Mouse (Mus musculus): ENCODE results near the gene Elane. TPM values are rescaled to one million over a fixed set of nuclear protein-coding genes. Genes with fewer than 3 reads are reported as not detected.

The Elane gene
- polyA plus RNA-seq, 1 experiment from 2014 or later, result not detected

- Histone ChIP-seq H3K9ac (ENCODE audit: low read depth, low read length) (no peak overlapping the region), H3K4me2 (ENCODE audit: low read length) (no peak overlapping the region), H3K27ac (no peak overlapping the region), H3K27me3 (ENCODE audit: insufficient read depth, low read length) (no peaks in the 10 kb centered on the region), H3K4me3 (replicated peaks; ENCODE audit: low read depth, low read length) (no peak overlapping the region), H3K36me3 (ENCODE audit: insufficient read depth, low read length) (peaks cover 47% of the 10 kb centered on the region), H3K4me1 (replicated peaks; ENCODE audit: insufficient read depth, low read length) (no peaks in the 10 kb centered on the region), H3K9me3 (replicated peaks; ENCODE audit: low read length) (no peaks in the 10 kb centered on the region)
- DNase-seq (ENCODE audit: low spot score) (no peak), ATAC-seq (replicated peaks; ENCODE audit: low FRiP score, low read depth) (no peak)
- TF ChIP-seq CTCF (IDR thresholded peaks at IDR 0.05; ENCODE audit: low read depth), result no peak
- 89% methylated on average over 10 of the region's 10 CpGs for WGBS
Measured at GRCm38 (mm10) chr10:79907415-79907814, 21.4 kb downstream of the Elane start.

- TF ChIP-seq CTCF (IDR thresholded peaks at IDR 0.05; ENCODE audit: low read depth), result no peak
- WGBS, result 1% methylated on average over 52 of the region's 52 CpGs
- H3K4me2 ChIP-seq (ENCODE audit: low read length), result peak within 1 kb of the TSS; percentile 44
- peak within 1 kb of the TSS; percentile 95 for H3K27ac ChIP-seq
- no peaks in the 10 kb centered on the region for H3K4me1 ChIP-seq (replicated peaks; ENCODE audit: insufficient read depth, low read length)
- peaks cover 40% of the 10 kb centered on the region for H3K36me3 ChIP-seq (ENCODE audit: insufficient read depth, low read length)
- H3K27me3 ChIP-seq (ENCODE audit: insufficient read depth, low read length), result no peaks in the 10 kb centered on the region
- H3K9ac ChIP-seq (ENCODE audit: low read depth, low read length), result peak within 1 kb of the TSS; percentile 83
- no peaks in the 10 kb centered on the region for H3K9me3 ChIP-seq (replicated peaks; ENCODE audit: low read length)
- DNase-seq (ENCODE audit: low spot score), result peak; percentile 100
- peak; percentile 96 for ATAC-seq (replicated peaks; ENCODE audit: low FRiP score, low read depth)
- peak within 1 kb of the TSS; percentile 58 for H3K4me3 ChIP-seq (replicated peaks; ENCODE audit: low read depth, low read length)
Measured at GRCm38 (mm10) chr10:79908167-79909091, 22.4 kb downstream of the Elane start, which contains the start of gene Med16. Gene Med16, minus strand, starts transcription at chr10:79908923.

DNA sequence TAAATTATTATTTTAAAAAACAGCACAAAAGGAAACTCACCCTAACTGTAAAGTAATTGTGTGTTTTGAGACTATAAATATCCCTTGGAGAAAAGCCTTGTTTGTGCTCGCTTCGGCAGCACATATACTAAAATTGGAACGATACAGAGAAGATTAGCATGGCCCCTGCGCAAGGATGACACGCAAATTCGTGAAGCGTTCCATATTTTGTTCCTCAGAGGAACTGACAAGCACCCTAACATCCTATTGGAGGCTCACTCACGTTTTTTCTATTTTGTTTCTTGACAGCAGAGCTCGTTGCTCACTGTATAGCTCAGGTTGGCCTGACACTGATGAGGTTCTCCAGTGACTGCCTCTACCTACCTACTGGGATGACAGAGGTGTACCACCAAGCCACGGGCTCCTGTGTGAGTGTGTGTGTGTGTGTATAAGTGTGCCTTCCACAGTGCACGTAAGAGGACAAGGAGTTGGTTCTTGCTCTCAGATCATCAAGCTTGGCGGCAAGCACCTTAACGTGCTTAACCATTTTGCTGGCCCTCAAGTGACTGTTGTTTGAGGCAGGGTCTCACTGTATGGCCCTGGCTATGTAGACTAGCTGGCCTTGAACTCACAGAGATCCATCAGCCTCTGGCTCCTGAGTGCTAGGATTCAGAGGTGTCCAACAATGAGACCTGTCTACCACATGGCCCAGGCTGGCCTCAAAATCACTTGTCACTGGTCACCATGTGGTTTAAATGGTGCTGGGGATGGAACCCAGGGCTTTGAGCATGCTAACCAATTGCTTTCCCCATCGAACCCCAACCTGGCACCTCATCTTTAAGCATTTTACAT, 23.3 kb downstream of the Elane start:
- H3K9ac ChIP-seq (ENCODE audit: low read depth, low read length), result 0 out of 2 replicates have a peak overlapping the region, but pooled peaks have one; percentile 83
- no peaks in the 10 kb centered on the region for H3K9me3 ChIP-seq (replicated peaks; ENCODE audit: low read length)
- H3K4me1 ChIP-seq (replicated peaks; ENCODE audit: insufficient read depth, low read length), result no peaks in the 10 kb centered on the region
- peak overlapping the region; percentile 44 for H3K4me2 ChIP-seq (ENCODE audit: low read length)
- H3K27ac ChIP-seq, result peak overlapping the region; percentile 95
- DNase-seq (ENCODE audit: low spot score) (no peak), ATAC-seq (replicated peaks; ENCODE audit: low FRiP score, low read depth) (no peak)
- TF ChIP-seq CTCF (IDR thresholded peaks at IDR 0.05; ENCODE audit: low read depth), result no peak
- peak overlapping the region; percentile 58; the same call in 1 of the 2 replicates for H3K4me3 ChIP-seq (replicated peaks; ENCODE audit: low read depth, low read length)
- no peaks in the 10 kb centered on the region for H3K27me3 ChIP-seq (ENCODE audit: insufficient read depth, low read length)
- H3K36me3 ChIP-seq (ENCODE audit: insufficient read depth, low read length), result peaks cover 37% of the 10 kb centered on the region
- WGBS, result 22% methylated on average over 14 of the region's 14 CpGs

DNA sequence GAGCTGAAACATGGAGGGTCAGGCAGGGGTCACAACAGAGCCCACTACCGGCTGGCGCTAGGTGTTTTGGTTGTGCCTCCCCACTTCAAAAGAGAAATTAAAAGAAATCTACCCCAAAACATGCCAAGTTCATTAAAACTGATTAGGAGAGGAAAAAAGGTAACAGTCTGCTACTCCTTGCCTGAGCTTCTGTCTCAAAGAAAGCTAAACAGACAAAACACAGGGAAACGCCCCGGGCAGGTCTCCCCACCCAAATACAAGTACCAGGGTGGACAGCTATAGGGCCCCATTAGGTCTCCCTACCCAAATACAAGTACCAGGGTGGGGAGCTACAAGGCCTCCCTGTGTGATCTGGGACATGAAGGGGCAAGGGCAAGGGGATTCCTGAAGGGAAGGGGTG, 24.5 kb downstream of the Elane start, which contains the start of gene Gm26602:
Gene Gm26602 (plus strand): TSS at position 301 of the 400 bp plus-strand sequence.
- Histone ChIP-seq H3K4me3 (replicated peaks; ENCODE audit: low read depth, low read length) (no peak within 1 kb of the TSS), H3K4me2 (ENCODE audit: low read length) (no peak within 1 kb of the TSS), H3K27ac (peak within 1 kb of the TSS; percentile 95), H3K27me3 (ENCODE audit: insufficient read depth, low read length) (no peaks in the 10 kb centered on the region), H3K36me3 (ENCODE audit: insufficient read depth, low read length) (peaks cover 28% of the 10 kb centered on the region), H3K4me1 (replicated peaks; ENCODE audit: insufficient read depth, low read length) (peaks cover 4% of the 10 kb centered on the region), H3K9ac (ENCODE audit: low read depth, low read length) (no peak within 1 kb of the TSS), H3K9me3 (replicated peaks; ENCODE audit: low read length) (no peaks in the 10 kb centered on the region)
- 92% methylated on average over 4 of the region's 4 CpGs for WGBS
- TF ChIP-seq CTCF (IDR thresholded peaks at IDR 0.05; ENCODE audit: low read depth), result no peak
- DNase-seq (ENCODE audit: low spot score) (no peak), ATAC-seq (replicated peaks; ENCODE audit: low FRiP score, low read depth) (no peak)

GRCm38 (mm10) chr10:79912412-79912811, 26.4 kb downstream of the Elane start:
- Histone ChIP-seq H3K36me3 (ENCODE audit: insufficient read depth, low read length) (peaks cover 15% of the 10 kb centered on the region), H3K27me3 (ENCODE audit: insufficient read depth, low read length) (no peaks in the 10 kb centered on the region), H3K4me1 (replicated peaks; ENCODE audit: insufficient read depth, low read length) (peaks cover 9% of the 10 kb centered on the region), H3K4me3 (replicated peaks; ENCODE audit: low read depth, low read length) (no peak overlapping the region), H3K9me3 (replicated peaks; ENCODE audit: low read length) (no peaks in the 10 kb centered on the region), H3K9ac (ENCODE audit: low read depth, low read length) (no peak overlapping the region), H3K4me2 (ENCODE audit: low read length) (no peak overlapping the region), H3K27ac (no peak overlapping the region)
- WGBS, result 64% methylated on average over 20 of the region's 20 CpGs
- ATAC-seq (replicated peaks; ENCODE audit: low FRiP score, low read depth) (no peak), DNase-seq (ENCODE audit: low spot score) (no peak)
- TF ChIP-seq CTCF (IDR thresholded peaks at IDR 0.05; ENCODE audit: low read depth), result no peak

All from kidney, postnatal 0 days (tissue).